Mouse (Mus musculus) kidney, embryonic 14.5 days (tissue): ENCODE measurements around the gene Slc15a4. TPM values are rescaled to one million over a fixed set of nuclear protein-coding genes. Genes with fewer than 3 reads are reported as not detected.

ENCODE experiments used
- ATAC-seq: fragments of 200-750 bp; cut with Nextera tagmentation; 2 replicates; pipeline ENCODE4 v1.8.0; 2017; ENCODE audit warnings: moderate number of reproducible peaks, mild to moderate bottlenecking, moderate TSS enrichment, moderate library complexity; ENCODE audit not compliant: low FRiP score, low TSS enrichment
- H3K27ac ChIP-seq: fragments of 300-500 bp; sonication (generic); 2 replicates; pipeline ENCODE4 v1.5.1; 2014; ENCODE audit warnings: low read depth, mild to moderate bottlenecking, low read length, moderate library complexity, mixed read lengths
- H3K27me3 ChIP-seq: fragments of 300-500 bp; sonication (generic); 2 replicates; pipeline ENCODE4 v1.6.1; 2014; ENCODE audit warnings: mild to moderate bottlenecking, low read length; ENCODE audit not compliant: control insufficient read depth, insufficient read depth
- H3K36me3 ChIP-seq: fragments of 300-500 bp; sonication (generic); 2 replicates; pipeline ENCODE4 v1.6.1; 2014; ENCODE audit warnings: low read length, mixed read lengths; ENCODE audit not compliant: control insufficient read depth, insufficient read depth
- H3K4me1 ChIP-seq: fragments of 300-500 bp; sonication (generic); 2 replicates; pipeline ENCODE4 v1.6.1; 2014; ENCODE audit warnings: low read length, mixed read lengths; ENCODE audit not compliant: control insufficient read depth, insufficient read depth
- H3K4me2 ChIP-seq: fragments of 300-500 bp; sonication (generic); replicated peaks from 2 replicates; pipeline ENCODE4 v1.6.1; 2014; ENCODE audit warnings: low read depth, mild to moderate bottlenecking, low read length
- H3K4me3 ChIP-seq: fragments of 300-500 bp; sonication (generic); 2 replicates; pipeline ENCODE4 v1.5.1; 2014; ENCODE audit warnings: mild to moderate bottlenecking, low read length
- H3K9ac ChIP-seq: fragments of 300-500 bp; sonication (generic); 2 replicates; pipeline ENCODE4 v1.6.1; 2014; ENCODE audit warnings: low read depth, mild to moderate bottlenecking, low read length, moderate library complexity
- H3K9me3 ChIP-seq: fragments of 300-500 bp; sonication (generic); 2 replicates; pipeline ENCODE4 v1.6.1; 2016; ENCODE audit warnings: low read length; ENCODE audit not compliant: control insufficient read depth
- WGBS: fragments of 180-500 bp; shearing (Covaris S2); extraction: QIAGEN DNeasy Blood & Tissue Kit; methylation state at CpG from one replicate; pipeline ENCODE4 v1.1.7; 2014; 5-methylcytosine and 5-hydroxymethylcytosine counted together
- polyA plus RNA-seq: library from polyadenylated mRNA; unstranded; fragments of >200 nt; fragmentation: Nextera tagmentation; extraction: Ambion mirVana; gene quantifications from 2 replicates; pipeline ENCODE4 v1.2.1, GENCODE M21; 2014

Slc15a4 gene
- polyA plus RNA-seq, 1 experiment from 2014 or later, result 22.7 TPM

GRCm38 (mm10) chr5:127592406-127592805 lies 40.3 kb downstream of the Slc15a4 start:
- Histone ChIP-seq H3K4me1 (no peaks in the 10 kb centered on the region), H3K4me3 (no peak overlapping the region), H3K27ac (no peak overlapping the region), H3K9ac (no peak overlapping the region), H3K27me3 (no peaks in the 10 kb centered on the region), H3K4me2 (no peak overlapping the region), H3K36me3 (peaks cover 55% of the 10 kb centered on the region), H3K9me3 (no peaks in the 10 kb centered on the region)
- WGBS, result 71% methylated on average over 5 of the region's 5 CpGs
- no peak for ATAC-seq

GRCm38 (mm10) chr5:127587854-127588253 lies 44.8 kb downstream of the Slc15a4 start:
- WGBS, result 56% methylated on average over 6 of the region's 6 CpGs
- no peaks in the 10 kb centered on the region for H3K4me1 ChIP-seq
- H3K9ac ChIP-seq, result no peak overlapping the region
- ATAC-seq, result no peak
- H3K9me3 ChIP-seq, result no peaks in the 10 kb centered on the region
- H3K27ac ChIP-seq, result no peak overlapping the region
- H3K27me3 ChIP-seq, result no peaks in the 10 kb centered on the region
- H3K4me2 ChIP-seq, result no peak overlapping the region
- no peak overlapping the region for H3K4me3 ChIP-seq
- peaks cover 11% of the 10 kb centered on the region; the same call in 1 of the 2 replicates for H3K36me3 ChIP-seq

- H3K4me1 ChIP-seq, result no peaks in the 10 kb centered on the region
- H3K27me3 ChIP-seq, result no peaks in the 10 kb centered on the region
- no peaks in the 10 kb centered on the region for H3K9me3 ChIP-seq
- 84% methylated on average over 8 of the region's 8 CpGs for WGBS
- no peak overlapping the region for H3K27ac ChIP-seq
- H3K4me3 ChIP-seq, result no peak overlapping the region
- H3K36me3 ChIP-seq, result no peaks in the 10 kb centered on the region
- no peak for ATAC-seq
- no peak overlapping the region for H3K9ac ChIP-seq
- H3K4me2 ChIP-seq, result no peak overlapping the region
Measured at GRCm38 (mm10) chr5:127583658-127584057, 49.0 kb downstream of the Slc15a4 start.

GRCm38 (mm10) chr5:127577419-127577818 lies 55.3 kb downstream of the Slc15a4 start:
- Histone ChIP-seq H3K4me1 (no peaks in the 10 kb centered on the region), H3K4me2 (no peak overlapping the region), H3K4me3 (no peak overlapping the region), H3K27ac (no peak overlapping the region), H3K9me3 (no peaks in the 10 kb centered on the region), H3K36me3 (no peaks in the 10 kb centered on the region), H3K27me3 (no peaks in the 10 kb centered on the region), H3K9ac (no peak overlapping the region)
- ATAC-seq, result no peak
- WGBS, result 63% methylated on average over 8 of the region's 8 CpGs

GRCm38 (mm10) chr5:127567165-127567741 lies 65.4 kb downstream of the Slc15a4 start:
- Histone ChIP-seq H3K27ac (no peak overlapping the region), H3K9ac (no peak overlapping the region), H3K27me3 (no peaks in the 10 kb centered on the region), H3K36me3 (no peaks in the 10 kb centered on the region), H3K4me3 (no peak overlapping the region), H3K4me1 (no peaks in the 10 kb centered on the region), H3K9me3 (no peaks in the 10 kb centered on the region), H3K4me2 (no peak overlapping the region)
- WGBS, result 80% methylated on average over 6 of the region's 6 CpGs
- ATAC-seq, result no peak

- Histone ChIP-seq H3K9me3 (no peaks in the 10 kb centered on the region), H3K27ac (no peak overlapping the region), H3K9ac (no peak overlapping the region), H3K4me1 (no peaks in the 10 kb centered on the region), H3K4me2 (no peak overlapping the region), H3K27me3 (no peaks in the 10 kb centered on the region), H3K36me3 (no peaks in the 10 kb centered on the region), H3K4me3 (no peak overlapping the region)
- WGBS, result 87% methylated on average over 3 of the region's 3 CpGs
- no peak for ATAC-seq
Measured at GRCm38 (mm10) chr5:127561086-127561485, 71.6 kb downstream of the Slc15a4 start.

GRCm38 (mm10) chr5:127548136-127548535 lies 84.6 kb downstream of the Slc15a4 start:
- H3K27ac ChIP-seq, result no peak overlapping the region
- H3K4me3 ChIP-seq, result no peak overlapping the region
- H3K4me1 ChIP-seq, result no peaks in the 10 kb centered on the region
- no peak overlapping the region for H3K9ac ChIP-seq
- no peaks in the 10 kb centered on the region for H3K36me3 ChIP-seq
- 73% methylated on average over 2 of the region's 2 CpGs for WGBS
- no peaks in the 10 kb centered on the region for H3K27me3 ChIP-seq
- no peaks in the 10 kb centered on the region for H3K9me3 ChIP-seq
- H3K4me2 ChIP-seq, result no peak overlapping the region
- no peak for ATAC-seq

GRCm38 (mm10) chr5:127546585-127546991 lies 86.1 kb downstream of the Slc15a4 start:
- Histone ChIP-seq H3K4me1 (no peaks in the 10 kb centered on the region), H3K27ac (no peak overlapping the region), H3K4me3 (no peak overlapping the region), H3K27me3 (no peaks in the 10 kb centered on the region), H3K9me3 (no peaks in the 10 kb centered on the region), H3K4me2 (no peak overlapping the region), H3K9ac (no peak overlapping the region), H3K36me3 (no peaks in the 10 kb centered on the region)
- ATAC-seq, result no peak
- WGBS, result 86% methylated on average over 5 of the region's 5 CpGs
